Mouse (Mus musculus) 3T3-L1 (cell line): ENCODE measurements at regions not wholly inside any gene's neighbourhood (a gene's known extent, or its start where the extent isn't known, plus 50 kb on each side); places are given as distances from the start of the nearest gene placed in this dataset.

Source experiments
- DNase-seq: peaks from one replicate; pipeline ENCODE4 v3.0.0-alpha.2; 2015; ENCODE audit warnings: low read depth, low spot score

GRCm38 (mm10) chr3:147853346-147853745, 1001.2 kb downstream of the Ttll7 start:
- DNase-seq = peak; percentile 97

- peak; percentile 92 for DNase-seq
Observed at GRCm38 (mm10) chr3:147852830-147853229, 1000.7 kb downstream of the Ttll7 start.

- DNase-seq = no peak
Observed at GRCm38 (mm10) chr3:147841357-147841756, 989.2 kb downstream of the Ttll7 start.

- peak; percentile 54 for DNase-seq
Observed at GRCm38 (mm10) chr3:147838816-147839215, 986.6 kb downstream of the Ttll7 start.

GRCm38 (mm10) chr3:147835716-147836115, 983.5 kb downstream of the Ttll7 start:
- DNase-seq = no peak

- DNase-seq = peak; percentile 41
Observed at GRCm38 (mm10) chr3:147825337-147825736, 973.2 kb downstream of the Ttll7 start.

GRCm38 (mm10) chr3:147824451-147824850, 972.3 kb downstream of the Ttll7 start:
- peak; percentile 88 for DNase-seq

- peak; percentile 60 for DNase-seq
Observed at GRCm38 (mm10) chr3:147814080-147814650, 962.0 kb downstream of the Ttll7 start.

GRCm38 (mm10) chr3:147802546-147802945, 950.4 kb downstream of the Ttll7 start:
- peak; percentile 91 for DNase-seq

GRCm38 (mm10) chr3:147796524-147796923, 944.4 kb downstream of the Ttll7 start:
- DNase-seq = peak; percentile 40

GRCm38 (mm10) chr3:147795116-147795515, 942.9 kb downstream of the Ttll7 start:
- DNase-seq = peak; percentile 77

- DNase-seq = no peak
Observed at GRCm38 (mm10) chr3:147786555-147786954, 934.4 kb downstream of the Ttll7 start.

GRCm38 (mm10) chr3:147750842-147751191, 898.6 kb downstream of the Ttll7 start:
- DNase-seq = no peak

- DNase-seq = no peak
Observed at GRCm38 (mm10) chr3:147749939-147750841, 898.0 kb downstream of the Ttll7 start.

GRCm38 (mm10) chr3:147749442-147749841, 897.3 kb downstream of the Ttll7 start:
- no peak for DNase-seq

- peak; percentile 46 for DNase-seq
Observed at GRCm38 (mm10) chr3:147736673-147737439, 884.7 kb downstream of the Ttll7 start.

GRCm38 (mm10) chr3:147716391-147716790, 864.2 kb downstream of the Ttll7 start:
- DNase-seq = no peak

- DNase-seq = peak; percentile 64
Observed at GRCm38 (mm10) chr3:147707401-147707801, 855.2 kb downstream of the Ttll7 start.

GRCm38 (mm10) chr3:147683730-147684129, 831.6 kb downstream of the Ttll7 start:
- DNase-seq = peak; percentile 82

- DNase-seq = no peak
Observed at GRCm38 (mm10) chr3:147680299-147680698, 828.1 kb downstream of the Ttll7 start.

- peak; percentile 17 for DNase-seq
Observed at GRCm38 (mm10) chr3:147662572-147662971, 810.4 kb downstream of the Ttll7 start.

GRCm38 (mm10) chr3:147652849-147653248, 800.7 kb downstream of the Ttll7 start:
- no peak for DNase-seq
